Mouse (Mus musculus) gonadal fat pad, adult 2 months (tissue): ENCODE measurements around the gene Adam22. TPM values are rescaled to one million over a fixed set of nuclear protein-coding genes. Genes with fewer than 3 reads are reported as not detected.

Source experiments
- DNase-seq: peaks from one replicate; pipeline ENCODE4 v3.0.0-alpha.2; 2012; ENCODE audit warnings: low read depth
- polyA plus RNA-seq: library from polyadenylated mRNA; depleted of rRNA; stranded (reverse); fragments of >200 nt; gene quantifications from 2 replicates; pipeline ENCODE4 v1.2.3, GENCODE M21; 2012

Adam22 gene
- polyA plus RNA-seq, 1 experiment, result 0.85 TPM

DNA sequence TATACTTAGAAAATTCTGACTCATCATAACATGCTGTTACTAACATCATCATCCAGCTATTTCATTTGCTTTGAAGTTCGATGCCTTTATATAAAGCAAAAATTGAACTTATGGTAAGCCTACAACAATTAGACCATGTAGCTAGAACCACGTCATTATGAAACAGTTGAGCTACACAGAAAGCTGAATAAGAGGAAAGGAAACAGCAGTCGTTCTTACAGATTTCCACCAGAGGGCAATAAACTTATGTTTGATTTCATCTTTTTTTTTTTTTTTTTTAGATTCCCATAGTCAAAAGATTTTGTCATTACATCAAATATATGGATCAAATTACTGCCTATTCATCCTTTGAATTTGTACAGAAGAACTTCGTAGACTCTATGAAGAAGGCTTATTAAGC, 203.2 kb downstream of the Adam22 start:
- DNase-seq, result no peak

DNA sequence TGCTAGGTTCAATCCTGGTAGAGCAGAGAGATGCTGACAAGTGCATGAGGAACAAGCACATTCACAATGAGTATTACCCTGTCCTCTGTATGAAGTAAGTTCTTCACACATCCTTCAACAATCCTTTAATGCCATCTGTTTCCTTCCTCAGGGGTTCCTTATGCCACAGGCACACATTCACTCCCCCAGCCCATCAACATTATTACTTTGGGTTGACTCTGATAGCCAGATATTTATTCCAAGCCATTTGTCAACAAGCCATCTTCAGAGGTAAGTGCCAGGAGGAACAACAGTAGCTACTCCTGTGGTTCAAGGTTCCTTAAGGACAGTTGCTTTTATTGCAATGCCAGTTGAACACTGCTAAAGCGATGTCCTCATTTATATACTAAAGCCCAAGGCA, 216.3 kb downstream of the Adam22 start:
- DNase-seq, result no peak

DNA sequence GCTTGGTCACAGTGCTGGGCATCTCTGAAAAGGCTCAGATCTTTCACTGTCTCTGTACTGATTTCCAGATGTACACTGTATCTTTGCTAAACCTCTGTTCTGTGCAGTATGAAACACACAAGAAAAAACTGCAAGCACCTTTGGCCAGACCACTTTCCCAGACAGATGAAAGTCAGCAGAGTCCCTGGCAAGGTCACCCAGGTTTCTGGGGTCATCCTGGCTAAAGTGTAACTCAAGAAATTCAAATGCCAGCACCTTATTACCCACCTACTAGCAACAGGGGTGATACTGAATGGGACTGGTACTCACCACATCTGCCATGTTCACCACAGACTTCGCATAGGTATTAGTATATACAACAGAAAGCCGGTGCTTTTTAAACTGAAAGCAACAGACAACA, 221.8 kb downstream of the Adam22 start:
- no peak for DNase-seq

GRCm38 (mm10) chr5:8145473-8145872, 222.5 kb downstream of the Adam22 start:
- DNase-seq, result no peak

DNA sequence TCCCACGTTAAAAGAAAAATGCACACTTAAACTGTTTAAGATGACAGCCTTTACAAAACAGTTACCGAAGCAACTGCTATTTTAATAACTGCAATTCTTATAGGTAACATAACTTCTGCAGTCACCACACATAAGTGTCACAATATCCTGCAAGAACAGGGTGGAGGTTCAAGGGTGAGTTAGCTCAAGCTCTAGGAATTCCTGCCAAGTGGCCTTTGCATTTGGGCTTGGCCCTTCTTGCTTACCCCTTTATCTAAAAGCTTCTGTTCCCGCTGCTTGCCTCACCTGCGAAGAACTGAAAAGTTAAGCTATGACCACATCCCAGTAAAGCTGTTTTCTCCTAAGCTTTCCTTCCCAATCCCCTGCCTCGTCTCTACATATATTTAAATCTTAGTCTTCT, 235.4 kb downstream of the Adam22 start:
- DNase-seq, result no peak

GRCm38 (mm10) chr5:8131918-8132317, 236.0 kb downstream of the Adam22 start:
- DNase-seq, result no peak

- no peak for DNase-seq
Measured at GRCm38 (mm10) chr5:8129750-8130149, 238.2 kb downstream of the Adam22 start.

GRCm38 (mm10) chr5:8120926-8121325, 247.0 kb downstream of the Adam22 start:
- DNase-seq, result no peak

DNA sequence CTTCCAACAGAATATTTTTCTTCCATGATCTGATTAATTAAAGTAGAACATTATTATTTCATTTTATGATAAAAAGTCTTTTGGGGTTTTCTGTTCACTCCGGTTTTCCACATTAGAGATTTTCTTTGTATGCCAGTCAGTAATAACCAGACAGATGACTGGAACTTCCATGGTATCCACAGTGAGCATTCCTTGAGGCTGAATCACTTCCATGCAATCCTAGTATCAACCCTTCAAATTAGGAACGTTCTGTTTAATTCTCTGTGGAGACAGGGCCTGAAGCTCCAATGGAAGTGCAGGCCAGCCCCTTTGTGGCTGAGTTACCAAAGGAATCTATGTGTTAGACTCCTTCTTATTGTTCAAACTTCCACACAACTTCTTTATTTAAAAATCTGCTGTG, 247.9 kb downstream of the Adam22 start:
- no peak for DNase-seq

DNA sequence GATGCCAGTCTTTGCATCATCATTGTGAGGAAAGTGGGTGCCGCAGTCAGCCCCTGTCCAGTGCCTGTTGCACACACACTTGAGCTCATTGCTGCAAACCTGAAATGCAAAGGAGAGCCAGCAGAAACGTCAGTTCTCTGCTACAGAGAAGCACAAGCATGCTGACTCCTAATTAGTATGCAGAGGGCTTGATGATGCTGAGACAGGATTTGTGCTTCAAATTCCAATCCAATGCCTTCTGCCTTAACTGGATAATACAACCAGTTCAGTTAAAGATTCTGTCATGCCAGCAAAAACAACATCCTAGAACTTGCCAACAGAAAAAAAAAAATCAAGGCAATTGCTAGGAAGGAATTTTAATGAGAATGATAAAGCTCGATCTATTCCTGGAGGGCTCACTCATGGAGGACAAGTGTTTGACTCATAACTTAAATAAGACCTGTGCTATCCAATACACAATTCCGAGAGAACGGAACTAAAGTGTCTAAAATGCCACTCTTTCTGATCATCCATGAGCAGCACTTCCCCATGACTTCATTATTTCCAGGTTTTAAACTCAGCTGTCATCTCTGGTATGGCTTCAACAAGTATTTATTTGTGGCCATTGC, 251.3 kb downstream of the Adam22 start:
- no peak for DNase-seq

- no peak for DNase-seq
Measured at GRCm38 (mm10) chr5:8112246-8112645, 255.7 kb downstream of the Adam22 start.

DNA sequence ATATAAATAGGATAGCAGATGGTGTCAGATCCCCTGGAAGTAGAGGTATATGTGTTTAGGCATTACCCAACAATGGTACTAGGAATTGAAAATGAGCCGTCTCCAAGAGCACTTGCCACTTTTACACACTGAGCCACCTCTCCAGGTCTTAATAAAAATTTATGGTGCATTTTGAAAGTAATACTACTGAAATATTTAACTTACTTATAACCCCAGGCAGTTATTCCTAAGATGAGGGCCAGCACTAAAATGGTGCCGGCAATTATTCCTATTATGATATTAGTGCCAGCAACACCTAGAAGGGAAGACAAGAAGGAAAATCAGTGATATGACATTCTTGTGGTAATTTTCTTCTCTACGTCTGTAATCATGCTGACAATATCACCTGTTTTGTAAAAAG, 256.3 kb downstream of the Adam22 start:
- no peak for DNase-seq

DNA sequence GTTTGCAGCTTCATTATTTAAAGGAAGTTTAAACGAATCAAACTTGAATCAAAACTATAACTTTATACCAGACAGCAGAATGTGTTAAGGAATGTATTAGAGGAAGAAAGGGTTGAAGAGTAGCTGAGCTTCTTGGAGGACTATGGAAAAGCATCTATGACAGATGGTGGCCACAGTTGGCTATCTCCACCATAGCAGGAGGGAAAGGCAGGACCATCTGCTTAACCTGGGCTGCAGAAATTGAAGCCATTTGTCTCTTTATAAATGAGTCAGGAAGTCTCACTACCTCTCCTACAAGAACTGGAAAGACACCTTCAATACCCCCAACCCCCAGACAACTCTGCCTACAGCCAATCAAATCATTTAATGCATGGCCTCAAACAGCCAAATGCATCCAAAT, 272.3 kb downstream of the Adam22 start:
- DNase-seq, result no peak

DNA sequence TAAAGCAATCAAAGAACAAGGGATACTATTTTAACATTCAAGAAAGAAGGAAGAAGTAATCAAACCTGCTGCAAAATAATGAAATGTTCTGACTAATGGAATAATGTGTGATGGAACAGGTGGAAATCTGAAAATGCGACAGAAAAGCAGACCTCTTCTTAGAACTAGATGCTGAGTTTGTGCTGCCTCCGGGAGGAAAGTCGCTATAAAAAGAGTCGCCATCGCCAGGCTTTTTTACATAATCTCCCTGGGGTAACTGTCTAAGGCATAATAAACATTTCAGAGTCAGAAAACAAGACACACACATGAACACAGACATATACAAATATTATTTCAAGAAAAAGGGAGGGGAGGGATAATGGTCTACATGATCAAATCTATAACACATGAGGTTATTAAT, 273.0 kb downstream of the Adam22 start:
- DNase-seq, result no peak

DNA sequence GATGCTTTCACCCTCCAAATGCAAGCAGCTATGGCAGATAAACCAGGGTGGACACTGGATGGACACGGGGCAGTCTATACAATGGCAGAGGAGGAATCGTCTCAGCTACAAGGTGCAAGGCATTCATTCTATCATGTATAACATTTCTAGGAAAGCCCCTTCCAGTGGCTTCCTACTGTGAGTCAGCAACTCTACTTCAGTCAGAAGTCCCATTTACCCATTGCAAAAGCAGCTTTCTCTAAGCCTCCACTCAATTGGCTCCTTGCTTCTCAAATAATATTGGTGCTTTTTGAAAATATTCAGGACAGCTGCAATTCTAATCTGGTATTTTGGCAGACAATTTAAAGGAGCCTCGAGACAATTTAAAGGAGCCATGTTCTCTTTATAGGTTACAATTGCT, 279.8 kb downstream of the Adam22 start:
- no peak for DNase-seq

GRCm38 (mm10) chr5:8085661-8086060, 282.3 kb downstream of the Adam22 start:
- DNase-seq, result no peak

- no peak for DNase-seq
Measured at GRCm38 (mm10) chr5:8082800-8083509, 285.0 kb downstream of the Adam22 start.

GRCm38 (mm10) chr5:8077481-8077880, 290.5 kb downstream of the Adam22 start:
- no peak for DNase-seq

DNA sequence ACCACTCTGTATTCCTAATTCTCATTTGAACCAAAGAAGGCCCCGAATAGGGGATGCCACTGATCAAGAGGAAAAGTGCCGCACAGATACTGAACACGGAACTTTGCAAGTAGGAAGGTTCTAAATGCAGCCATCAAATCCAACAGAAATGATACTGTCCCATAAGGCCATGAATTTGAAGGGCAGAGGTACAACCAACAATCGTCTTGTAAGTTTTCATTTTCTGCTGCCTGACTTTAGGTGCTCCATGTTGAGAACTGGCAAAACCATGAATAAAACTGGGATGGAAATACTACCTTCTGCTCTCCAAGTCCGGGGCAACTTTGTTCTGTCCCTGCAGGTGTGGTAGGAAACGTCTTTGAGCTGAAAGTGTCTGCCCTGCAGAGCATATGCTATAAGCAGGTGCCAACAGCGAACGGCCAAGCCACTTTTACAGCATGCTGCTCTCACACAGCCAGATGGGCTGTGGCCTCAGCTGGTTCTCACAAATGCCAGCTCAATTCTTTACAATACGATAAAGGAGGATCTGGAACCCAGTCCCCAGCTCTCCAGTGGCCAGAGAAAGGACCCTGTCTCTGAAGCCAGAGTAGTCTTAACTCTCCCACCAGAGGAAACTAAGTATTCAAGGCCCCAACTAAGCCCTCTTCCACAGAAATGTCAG, 293.9 kb downstream of the Adam22 start:
- DNase-seq, result no peak

DNA sequence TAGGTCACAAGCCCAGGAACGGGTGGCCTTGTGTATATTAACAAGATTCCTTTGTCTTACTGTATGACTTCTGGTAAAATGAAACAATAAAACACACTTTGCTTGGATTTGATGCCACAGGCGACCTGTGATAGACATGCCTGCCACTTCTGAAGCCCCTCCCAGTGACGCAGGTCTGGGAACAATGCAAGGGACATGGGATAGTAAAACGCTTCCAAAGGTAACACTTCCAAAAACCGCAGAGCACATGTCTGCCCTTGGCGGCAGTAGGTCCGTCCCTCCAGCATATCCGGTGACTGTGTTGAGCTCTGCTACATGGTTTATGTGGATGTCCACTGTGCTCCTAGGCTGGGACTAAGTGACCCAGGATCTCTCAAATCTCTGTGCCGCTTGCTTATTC, 294.6 kb downstream of the Adam22 start:
- DNase-seq, result no peak

GRCm38 (mm10) chr5:8063207-8063606, 304.8 kb downstream of the Adam22 start:
- DNase-seq, result no peak

DNA sequence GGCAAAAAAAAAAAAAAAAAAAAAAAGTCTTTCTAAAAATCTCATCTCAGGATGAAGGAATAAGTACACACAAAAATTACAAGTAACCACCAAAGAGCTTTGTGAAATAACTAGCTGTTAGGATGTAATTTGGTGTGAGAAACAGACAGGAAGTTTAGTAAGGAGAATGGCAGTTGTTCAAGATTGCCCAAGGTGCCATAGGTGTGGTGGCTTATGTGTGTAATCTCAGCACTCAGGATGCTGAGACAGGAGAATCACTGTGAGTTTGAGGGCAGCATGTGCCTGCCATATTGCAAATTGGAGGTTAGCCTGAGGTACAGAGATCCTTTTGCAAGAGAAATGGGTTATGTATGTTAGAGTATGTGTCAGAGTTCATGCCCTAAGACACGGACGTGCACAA, 305.5 kb downstream of the Adam22 start:
- DNase-seq, result no peak

GRCm38 (mm10) chr5:8058056-8058455, 309.9 kb downstream of the Adam22 start:
- no peak for DNase-seq

DNA sequence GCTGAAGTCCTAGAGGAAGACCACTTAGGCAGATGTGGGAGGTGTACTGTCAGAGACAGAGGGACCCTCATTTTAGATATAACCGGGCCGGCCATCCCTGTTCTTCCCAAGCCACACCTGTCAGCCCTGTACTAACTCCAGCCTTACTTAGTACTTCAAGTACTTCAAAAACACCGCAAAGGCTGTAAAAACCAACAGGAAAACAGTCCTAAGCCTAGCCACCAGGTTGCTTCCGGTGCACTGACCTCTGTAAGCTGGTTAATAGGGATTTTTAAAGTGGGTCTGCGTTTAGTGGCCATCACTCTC, 311.0 kb downstream of the Adam22 start:
- DNase-seq, result no peak
